Mouse (Mus musculus): ENCODE measurements around the gene Glrb.

GRCm38 (mm10) chr3:80839845-80840244, 73.6 kb downstream of the Glrb start:
- no peak for TF ChIP-seq CTCF (conservative IDR thresholded peaks at IDR 0.05; ENCODE audit: insufficient read depth, insufficient read length, low read depth, low read length)
- TF ChIP-seq POLR2A (IDR thresholded peaks at IDR 0.05; ENCODE audit: low read depth, low read length): no peak

Measured in kidney, adult 2 months (tissue).